Mouse (Mus musculus): ENCODE results near the gene Acta1. TPM values are rescaled to one million over a fixed set of nuclear protein-coding genes. Genes with fewer than 3 reads are reported as not detected.

Acta1 gene
- 2.7 and 7.6 TPM in 2 replicates for polyA plus RNA-seq (2015; fragmentation: Nextera tagmentation; extraction: Ambion mirVana)

DNA sequence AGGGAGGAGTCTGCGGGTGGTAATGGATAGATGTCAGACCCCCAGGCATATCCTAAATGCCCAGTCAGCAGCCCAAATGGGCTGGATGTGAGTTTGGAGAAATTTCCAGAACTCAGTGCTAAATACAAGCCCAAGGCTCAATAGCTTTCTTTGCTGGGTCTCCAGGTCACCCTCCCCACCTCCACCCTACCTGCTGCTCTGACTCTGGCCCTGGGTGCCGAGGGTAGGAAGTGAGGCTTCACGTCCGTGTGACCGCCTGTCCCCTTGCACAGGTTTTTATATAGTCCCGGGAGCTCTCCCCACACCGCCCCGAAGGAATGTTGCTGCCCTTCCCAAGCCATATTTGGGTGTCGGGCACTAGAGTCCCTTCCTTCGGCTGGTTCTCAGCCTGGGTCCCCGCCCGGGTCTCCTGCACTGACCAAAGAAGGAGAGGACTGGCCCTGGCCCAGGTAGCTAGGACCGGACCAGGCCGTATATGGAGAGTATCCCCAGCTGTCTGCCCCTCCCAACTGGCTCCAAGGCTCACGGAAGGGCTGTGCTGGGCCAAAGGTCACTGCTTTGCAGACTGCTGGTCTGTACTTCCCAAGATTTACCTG, at the start of gene Acta1:
Gene Acta1 (minus strand): TSS at position 250 of the 596 bp plus-strand sequence.
- no peak for TF ChIP-seq CTCF (IDR thresholded peaks at IDR 0.05; ENCODE audit: low read depth)
- 9% methylated on average over 15 of the region's 15 CpGs for WGBS
- Histone ChIP-seq H3K27ac (ENCODE audit: low read depth, low read length) (no peak within 1 kb of the TSS), H3K36me3 (ENCODE audit: control insufficient read depth, insufficient read depth) (no peaks in the 10 kb centered on the region), H3K9me3 (ENCODE audit: control insufficient read depth) (no peaks in the 10 kb centered on the region), H3K4me1 (replicated peaks; ENCODE audit: control insufficient read depth, insufficient read depth, low read length) (no peaks in the 10 kb centered on the region), H3K27me3 (replicated peaks; ENCODE audit: control insufficient read depth, insufficient read depth, low read length) (peaks cover 51% of the 10 kb centered on the region), H3K9ac (ENCODE audit: low read depth, low read length) (no peak within 1 kb of the TSS), H3K4me3 (ENCODE audit: low read depth, low read length) (no peak within 1 kb of the TSS), H3K4me2 (replicated peaks; ENCODE audit: low read depth) (peak within 1 kb of the TSS; percentile 46)
- ATAC-seq, result no peak

DNA sequence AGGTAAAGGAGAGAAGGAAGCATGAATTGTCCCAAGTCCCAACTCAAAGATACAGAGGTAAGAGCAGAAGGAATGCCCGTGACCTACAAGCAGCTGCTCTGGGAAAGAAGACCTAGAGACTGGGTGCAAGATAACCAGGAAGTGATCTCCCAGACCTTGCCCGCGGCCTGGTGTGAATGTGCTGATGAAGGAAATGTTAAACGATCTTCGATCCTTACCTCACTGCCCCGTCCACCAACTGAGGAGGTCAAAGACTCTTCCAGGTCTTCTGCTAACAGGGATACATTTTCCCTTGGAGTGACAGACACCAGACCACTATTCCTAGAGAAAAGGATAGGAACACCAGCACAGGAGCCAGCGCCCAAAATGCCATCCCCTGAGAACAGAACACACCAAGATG, 34.5 kb upstream of the Acta1 start:
- no peak overlapping the region for H3K9ac ChIP-seq (ENCODE audit: low read depth, low read length)
- peaks cover 57% of the 10 kb centered on the region for H3K36me3 ChIP-seq (ENCODE audit: control insufficient read depth, insufficient read depth)
- H3K4me3 ChIP-seq (ENCODE audit: low read depth, low read length), result no peak overlapping the region
- no peaks in the 10 kb centered on the region for H3K9me3 ChIP-seq (ENCODE audit: control insufficient read depth)
- TF ChIP-seq CTCF (IDR thresholded peaks at IDR 0.05; ENCODE audit: low read depth), result no peak
- peak; percentile 55; the same call in 1 of the 2 replicates for ATAC-seq
- no peak overlapping the region for H3K4me2 ChIP-seq (replicated peaks; ENCODE audit: low read depth)
- H3K27ac ChIP-seq (ENCODE audit: low read depth, low read length), result 0 out of 2 replicates have a peak overlapping the region, but pooled peaks have one; percentile 9
- WGBS, result 70% methylated on average over 7 of the region's 7 CpGs
- H3K27me3 ChIP-seq (replicated peaks; ENCODE audit: control insufficient read depth, insufficient read depth, low read length), result no peaks in the 10 kb centered on the region
- no peaks in the 10 kb centered on the region for H3K4me1 ChIP-seq (replicated peaks; ENCODE audit: control insufficient read depth, insufficient read depth, low read length)

DNA sequence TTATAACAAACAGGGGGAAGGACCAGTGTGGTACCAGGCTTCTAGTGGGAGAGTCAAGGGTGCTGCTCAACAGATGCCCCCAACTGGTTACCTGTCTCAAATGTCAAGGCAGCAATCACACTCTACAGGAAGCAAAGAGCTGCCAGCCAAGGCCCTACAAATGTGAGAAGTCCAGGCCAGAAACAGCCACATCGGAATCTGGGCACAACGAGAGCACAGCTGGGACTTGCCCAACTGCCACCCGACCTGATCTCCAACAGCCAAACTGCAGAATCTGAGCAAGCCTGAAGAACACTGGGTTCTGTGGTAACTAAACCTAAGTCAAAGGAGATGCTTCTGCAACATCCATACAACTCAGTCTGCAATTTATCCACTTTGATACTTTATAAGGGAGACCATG, 31.1 kb upstream of the Acta1 start:
- H3K27ac ChIP-seq (ENCODE audit: low read depth, low read length), result no peak overlapping the region
- ATAC-seq, result no peak
- H3K36me3 ChIP-seq (ENCODE audit: control insufficient read depth, insufficient read depth), result peaks cover 72% of the 10 kb centered on the region
- no peaks in the 10 kb centered on the region for H3K27me3 ChIP-seq (replicated peaks; ENCODE audit: control insufficient read depth, insufficient read depth, low read length)
- H3K4me2 ChIP-seq (replicated peaks; ENCODE audit: low read depth), result no peak overlapping the region
- no peaks in the 10 kb centered on the region for H3K4me1 ChIP-seq (replicated peaks; ENCODE audit: control insufficient read depth, insufficient read depth, low read length)
- TF ChIP-seq CTCF (IDR thresholded peaks at IDR 0.05; ENCODE audit: low read depth), result no peak
- H3K9me3 ChIP-seq (ENCODE audit: control insufficient read depth), result no peaks in the 10 kb centered on the region
- H3K4me3 ChIP-seq (ENCODE audit: low read depth, low read length), result no peak overlapping the region
- 90% methylated on average over 3 of the region's 3 CpGs for WGBS
- no peak overlapping the region for H3K9ac ChIP-seq (ENCODE audit: low read depth, low read length)

GRCm38 (mm10) chr8:123924719-123925118, 30.2 kb upstream of the Acta1 start:
- no peaks in the 10 kb centered on the region for H3K27me3 ChIP-seq (replicated peaks; ENCODE audit: control insufficient read depth, insufficient read depth, low read length)
- WGBS, result 11% methylated on average over 2 of the region's 2 CpGs
- TF ChIP-seq CTCF (IDR thresholded peaks at IDR 0.05; ENCODE audit: low read depth), result peak; percentile 97
- peaks cover 71% of the 10 kb centered on the region for H3K36me3 ChIP-seq (ENCODE audit: control insufficient read depth, insufficient read depth)
- no peak overlapping the region for H3K4me3 ChIP-seq (ENCODE audit: low read depth, low read length)
- H3K4me1 ChIP-seq (replicated peaks; ENCODE audit: control insufficient read depth, insufficient read depth, low read length), result no peaks in the 10 kb centered on the region
- no peak overlapping the region for H3K9ac ChIP-seq (ENCODE audit: low read depth, low read length)
- peak; percentile 68 for ATAC-seq
- H3K9me3 ChIP-seq (ENCODE audit: control insufficient read depth), result no peaks in the 10 kb centered on the region
- H3K27ac ChIP-seq (ENCODE audit: low read depth, low read length), result no peak overlapping the region
- H3K4me2 ChIP-seq (replicated peaks; ENCODE audit: low read depth), result no peak overlapping the region

DNA sequence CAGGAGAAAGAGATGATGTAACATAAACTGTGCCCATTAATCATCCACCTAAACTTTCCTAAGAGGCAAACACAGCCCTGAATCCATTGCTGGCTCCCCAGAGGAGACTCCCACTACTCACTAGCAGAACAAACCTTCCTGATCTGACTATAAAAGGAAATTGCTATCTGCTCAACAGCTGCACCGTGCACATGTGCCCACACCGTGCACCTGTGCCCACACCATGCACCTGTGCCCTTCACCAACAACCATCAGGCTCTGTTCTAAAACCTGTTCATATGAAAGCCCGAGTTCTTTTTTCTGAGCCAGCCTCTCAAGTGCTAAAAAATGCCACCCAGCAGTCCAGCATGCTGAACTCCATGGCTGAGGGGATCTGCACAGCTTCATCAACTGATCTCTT, 20.1 kb upstream of the Acta1 start:
- H3K36me3 ChIP-seq (ENCODE audit: control insufficient read depth, insufficient read depth), result peaks cover 79% of the 10 kb centered on the region

DNA sequence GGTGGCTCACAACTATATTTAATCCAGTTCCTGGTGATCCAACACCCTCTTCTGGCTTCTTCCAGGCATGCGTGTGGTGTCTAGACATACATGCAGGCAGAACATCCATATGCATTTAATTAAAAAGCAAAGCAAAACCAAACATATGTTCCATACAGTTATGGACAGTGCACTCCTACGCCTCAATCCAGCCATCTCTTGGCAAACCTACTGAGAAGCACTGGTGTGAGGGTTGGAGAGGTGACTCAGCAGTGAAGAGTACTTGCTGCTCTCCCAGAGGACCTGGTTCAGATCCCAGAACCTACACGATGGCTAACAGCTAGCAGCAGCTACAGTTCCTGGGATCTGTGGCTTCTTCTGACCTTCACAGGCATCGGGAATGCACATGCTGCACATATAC, 17.7 kb upstream of the Acta1 start:
- no peak for ATAC-seq

More for the DNA sequence above, 20.1 kb upstream of the Acta1 start:
- no peak for ATAC-seq
- H3K27ac ChIP-seq (ENCODE audit: low read depth, low read length), result no peak overlapping the region
- no peak overlapping the region for H3K4me2 ChIP-seq (replicated peaks; ENCODE audit: low read depth)
- WGBS, result 99% methylated on average over 3 of the region's 3 CpGs
- no peaks in the 10 kb centered on the region for H3K9me3 ChIP-seq (ENCODE audit: control insufficient read depth)
- TF ChIP-seq CTCF (IDR thresholded peaks at IDR 0.05; ENCODE audit: low read depth), result no peak
- H3K4me3 ChIP-seq (ENCODE audit: low read depth, low read length), result no peak overlapping the region
- H3K9ac ChIP-seq (ENCODE audit: low read depth, low read length), result no peak overlapping the region
- no peaks in the 10 kb centered on the region for H3K4me1 ChIP-seq (replicated peaks; ENCODE audit: control insufficient read depth, insufficient read depth, low read length)
- H3K27me3 ChIP-seq (replicated peaks; ENCODE audit: control insufficient read depth, insufficient read depth, low read length), result no peaks in the 10 kb centered on the region

More for the DNA sequence above, 17.7 kb upstream of the Acta1 start:
- 92% methylated on average over 4 of the region's 4 CpGs for WGBS
- Histone ChIP-seq H3K9me3 (ENCODE audit: control insufficient read depth) (no peaks in the 10 kb centered on the region), H3K4me3 (ENCODE audit: low read depth, low read length) (no peak overlapping the region), H3K27ac (ENCODE audit: low read depth, low read length) (no peak overlapping the region), H3K9ac (ENCODE audit: low read depth, low read length) (no peak overlapping the region), H3K36me3 (ENCODE audit: control insufficient read depth, insufficient read depth) (peaks cover 73% of the 10 kb centered on the region), H3K4me1 (replicated peaks; ENCODE audit: control insufficient read depth, insufficient read depth, low read length) (no peaks in the 10 kb centered on the region), H3K4me2 (replicated peaks; ENCODE audit: low read depth) (no peak overlapping the region), H3K27me3 (replicated peaks; ENCODE audit: control insufficient read depth, insufficient read depth, low read length) (no peaks in the 10 kb centered on the region)
- TF ChIP-seq CTCF (IDR thresholded peaks at IDR 0.05; ENCODE audit: low read depth), result no peak
